Mouse (Mus musculus): ENCODE measurements around the gene Rgs6. TPM values are rescaled to one million over a fixed set of nuclear protein-coding genes. Genes with fewer than 3 reads are reported as not detected.

Gene Rgs6
- polyA plus RNA-seq, 1 experiment from 2014 or later = 0.20 TPM

DNA sequence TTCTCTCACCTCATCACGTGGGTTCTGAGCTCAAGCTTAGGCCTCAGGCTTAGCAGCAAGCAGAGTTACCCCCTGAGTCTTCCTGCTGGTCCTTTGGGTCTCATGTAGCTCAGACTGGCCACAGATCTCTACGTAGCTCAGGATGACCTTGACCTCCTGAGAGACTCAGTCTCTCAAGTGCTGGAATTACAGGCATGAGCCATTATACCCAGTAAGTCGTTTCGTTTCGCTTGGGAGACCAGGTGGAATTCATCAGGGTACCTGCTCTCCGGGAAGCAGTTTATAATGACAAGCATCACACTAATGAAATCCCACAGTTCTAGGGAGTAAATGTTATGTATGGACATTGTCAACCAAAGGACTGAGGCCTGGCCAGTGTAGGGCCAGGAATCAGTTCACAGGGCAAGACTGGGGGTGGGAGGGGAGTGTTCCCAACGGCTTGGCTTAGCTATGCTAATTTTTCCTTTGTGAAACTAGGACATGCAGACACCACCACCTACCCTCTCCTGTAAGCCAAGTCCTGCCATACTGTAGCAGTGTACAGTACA is 670 bp upstream of the Rgs6 start:
- no peak overlapping the region for H3K4me3 ChIP-seq (ENCODE audit: low read depth, low read length)
- 68% methylated on average over 7 of the region's 7 CpGs for WGBS (ENCODE audit: insufficient replicate concordance)
- no peaks in the 10 kb centered on the region for H3K36me3 ChIP-seq (ENCODE audit: control insufficient read depth, insufficient read depth)
- no peak overlapping the region for H3K9ac ChIP-seq (ENCODE audit: low read depth, low read length)
- H3K4me2 ChIP-seq (ENCODE audit: low read depth, low read length) = no peak overlapping the region
- no peaks in the 10 kb centered on the region for H3K4me1 ChIP-seq (ENCODE audit: control insufficient read depth, low read depth, low read length)
- H3K27ac ChIP-seq (ENCODE audit: low read length) = no peak overlapping the region
- no peaks in the 10 kb centered on the region for H3K27me3 ChIP-seq (ENCODE audit: control insufficient read depth, insufficient read depth, low read depth, low read length)
- H3K9me3 ChIP-seq (replicated peaks; ENCODE audit: control insufficient read depth, low read length) = no peaks in the 10 kb centered on the region
- no peak for ATAC-seq (ENCODE audit: low read depth)

DNA sequence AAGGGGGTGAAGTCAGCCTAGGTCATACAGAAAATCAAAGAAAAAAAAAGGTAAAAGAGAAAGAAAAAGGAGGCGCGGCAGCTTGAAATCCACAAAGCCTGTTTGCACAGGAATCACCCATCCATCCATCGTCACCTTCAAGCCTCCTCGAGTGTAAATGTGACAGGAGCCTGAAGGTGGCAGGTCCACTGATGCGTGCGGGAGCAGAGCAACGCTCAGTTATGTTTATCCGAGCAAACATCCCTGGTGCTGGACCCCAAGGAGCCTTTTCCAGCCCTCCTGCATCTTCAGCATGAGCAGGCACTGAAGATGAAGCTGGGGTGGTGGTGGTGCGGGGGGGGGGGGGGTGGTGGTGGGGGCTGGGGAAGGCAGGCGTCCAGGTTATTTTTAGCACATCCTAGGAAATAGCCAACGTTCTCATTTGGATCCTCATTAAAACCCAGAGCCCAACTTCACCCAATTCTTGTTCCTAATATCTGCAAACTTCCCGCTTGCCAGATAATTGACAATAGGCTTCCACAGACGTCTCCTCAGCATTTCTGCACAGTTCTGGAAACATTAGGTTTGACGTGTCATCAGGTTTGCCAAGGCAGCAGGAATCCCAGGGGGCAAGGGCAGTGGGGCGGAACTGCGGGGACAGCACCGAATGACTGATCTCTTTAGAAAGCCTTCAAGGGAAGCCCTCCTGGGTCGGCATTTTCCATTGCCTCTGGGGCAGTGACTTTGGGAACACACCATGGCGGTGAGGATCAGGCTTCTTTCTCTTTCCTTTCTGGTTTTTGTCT is 946 bp downstream of the Rgs6 start:
- Histone ChIP-seq H3K9ac (ENCODE audit: low read depth, low read length) (no peak overlapping the region), H3K36me3 (ENCODE audit: control insufficient read depth, insufficient read depth) (no peaks in the 10 kb centered on the region), H3K4me3 (ENCODE audit: low read depth, low read length) (no peak overlapping the region), H3K27ac (ENCODE audit: low read length) (no peak overlapping the region), H3K27me3 (ENCODE audit: control insufficient read depth, insufficient read depth, low read depth, low read length) (no peaks in the 10 kb centered on the region), H3K9me3 (replicated peaks; ENCODE audit: control insufficient read depth, low read length) (no peaks in the 10 kb centered on the region), H3K4me1 (ENCODE audit: control insufficient read depth, low read depth, low read length) (no peaks in the 10 kb centered on the region), H3K4me2 (ENCODE audit: low read depth, low read length) (no peak overlapping the region)
- WGBS (ENCODE audit: insufficient replicate concordance) = 45% methylated on average over 18 of the region's 19 CpGs
- ATAC-seq (ENCODE audit: low read depth) = no peak

DNA sequence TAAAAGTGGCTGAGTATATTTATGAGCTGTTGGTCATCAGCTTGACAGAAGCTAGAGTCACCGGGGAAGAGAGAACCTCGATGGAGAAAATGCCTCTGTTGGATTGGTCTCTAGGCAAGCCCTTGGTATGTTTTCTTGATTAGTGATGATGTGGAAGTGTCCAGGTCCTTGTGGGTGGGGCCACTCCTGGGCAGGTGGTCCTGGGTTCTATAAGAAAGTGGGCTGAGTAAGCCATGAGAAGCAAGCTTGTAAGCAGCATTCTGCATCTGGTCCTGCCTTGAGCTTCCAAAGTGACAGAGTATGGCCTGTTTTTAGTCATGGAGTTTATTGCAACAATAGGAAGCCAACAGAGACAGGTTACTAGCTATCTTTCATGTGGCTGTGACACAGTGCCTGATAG is 10.9 kb downstream of the Rgs6 start:
- 82% methylated on average over 2 of the region's 2 CpGs for WGBS (ENCODE audit: insufficient replicate concordance)
- Histone ChIP-seq H3K4me1 (ENCODE audit: control insufficient read depth, low read depth, low read length) (no peaks in the 10 kb centered on the region), H3K4me3 (ENCODE audit: low read depth, low read length) (no peak overlapping the region), H3K9ac (ENCODE audit: low read depth, low read length) (no peak overlapping the region), H3K27ac (ENCODE audit: low read length) (no peak overlapping the region), H3K36me3 (ENCODE audit: control insufficient read depth, insufficient read depth) (no peaks in the 10 kb centered on the region), H3K4me2 (ENCODE audit: low read depth, low read length) (no peak overlapping the region), H3K27me3 (ENCODE audit: control insufficient read depth, insufficient read depth, low read depth, low read length) (no peaks in the 10 kb centered on the region), H3K9me3 (replicated peaks; ENCODE audit: control insufficient read depth, low read length) (no peaks in the 10 kb centered on the region)
- ATAC-seq (ENCODE audit: low read depth) = no peak

- Histone ChIP-seq H3K9ac (ENCODE audit: low read depth, low read length) (no peak overlapping the region), H3K27me3 (ENCODE audit: control insufficient read depth, insufficient read depth, low read depth, low read length) (no peaks in the 10 kb centered on the region), H3K9me3 (replicated peaks; ENCODE audit: control insufficient read depth, low read length) (no peaks in the 10 kb centered on the region), H3K4me2 (ENCODE audit: low read depth, low read length) (no peak overlapping the region), H3K4me1 (ENCODE audit: control insufficient read depth, low read depth, low read length) (no peaks in the 10 kb centered on the region), H3K36me3 (ENCODE audit: control insufficient read depth, insufficient read depth) (no peaks in the 10 kb centered on the region), H3K4me3 (ENCODE audit: low read depth, low read length) (no peak overlapping the region), H3K27ac (ENCODE audit: low read length) (no peak overlapping the region)
- 58% methylated on average over 6 of the region's 6 CpGs for WGBS (ENCODE audit: insufficient replicate concordance)
- no peak for ATAC-seq (ENCODE audit: low read depth)
These were observed 12.3 kb downstream of the Rgs6 start for GRCm38 (mm10) chr12:82600406-82600805.

DNA sequence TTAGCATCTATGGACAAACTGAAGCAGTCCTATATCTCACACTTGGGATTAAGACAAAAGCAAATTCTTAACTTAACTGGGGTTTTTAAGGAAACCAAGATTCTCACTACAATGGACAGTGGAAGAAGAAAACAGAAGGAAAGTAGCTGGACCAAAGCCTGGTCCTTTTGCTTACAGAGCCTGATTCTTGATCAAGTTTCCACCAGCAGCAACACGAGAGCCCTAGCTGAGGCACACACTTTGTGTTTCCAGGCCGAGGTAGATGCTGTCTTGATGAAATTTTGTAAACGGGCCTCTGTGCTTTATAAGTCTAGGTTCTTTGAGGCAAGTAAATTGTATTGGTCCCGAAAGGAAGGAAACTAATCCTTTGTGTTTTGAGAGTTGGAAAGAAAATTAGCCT is 14.7 kb downstream of the Rgs6 start:
- no peak overlapping the region for H3K4me3 ChIP-seq (ENCODE audit: low read depth, low read length)
- ATAC-seq (ENCODE audit: low read depth) = no peak

GRCm38 (mm10) chr12:82603308-82603707 is 15.2 kb downstream of the Rgs6 start:
- H3K4me3 ChIP-seq (ENCODE audit: low read depth, low read length) = no peak overlapping the region
- H3K9ac ChIP-seq (ENCODE audit: low read depth, low read length) = no peak overlapping the region
- no peak overlapping the region for H3K4me2 ChIP-seq (ENCODE audit: low read depth, low read length)
- no peak overlapping the region for H3K27ac ChIP-seq (ENCODE audit: low read length)
- H3K4me1 ChIP-seq (ENCODE audit: control insufficient read depth, low read depth, low read length) = no peaks in the 10 kb centered on the region
- no peak for ATAC-seq (ENCODE audit: low read depth)
- 72% methylated on average over 1 of the region's 1 CpGs for WGBS (ENCODE audit: insufficient replicate concordance)
- no peaks in the 10 kb centered on the region for H3K9me3 ChIP-seq (replicated peaks; ENCODE audit: control insufficient read depth, low read length)
- no peaks in the 10 kb centered on the region for H3K27me3 ChIP-seq (ENCODE audit: control insufficient read depth, insufficient read depth, low read depth, low read length)
- no peaks in the 10 kb centered on the region for H3K36me3 ChIP-seq (ENCODE audit: control insufficient read depth, insufficient read depth)

More for the DNA sequence above, 14.7 kb downstream of the Rgs6 start:
- Histone ChIP-seq H3K27me3 (ENCODE audit: control insufficient read depth, insufficient read depth, low read depth, low read length) (no peaks in the 10 kb centered on the region), H3K9ac (ENCODE audit: low read depth, low read length) (no peak overlapping the region), H3K36me3 (ENCODE audit: control insufficient read depth, insufficient read depth) (no peaks in the 10 kb centered on the region), H3K4me2 (ENCODE audit: low read depth, low read length) (no peak overlapping the region), H3K27ac (ENCODE audit: low read length) (no peak overlapping the region), H3K4me1 (ENCODE audit: control insufficient read depth, low read depth, low read length) (no peaks in the 10 kb centered on the region), H3K9me3 (replicated peaks; ENCODE audit: control insufficient read depth, low read length) (no peaks in the 10 kb centered on the region)
- 42% methylated on average over 4 of the region's 4 CpGs for WGBS (ENCODE audit: insufficient replicate concordance)

- Histone ChIP-seq H3K36me3 (ENCODE audit: control insufficient read depth, insufficient read depth) (no peaks in the 10 kb centered on the region), H3K4me2 (ENCODE audit: low read depth, low read length) (no peak overlapping the region), H3K4me1 (ENCODE audit: control insufficient read depth, low read depth, low read length) (no peaks in the 10 kb centered on the region), H3K4me3 (ENCODE audit: low read depth, low read length) (no peak overlapping the region), H3K27ac (ENCODE audit: low read length) (no peak overlapping the region), H3K27me3 (ENCODE audit: control insufficient read depth, insufficient read depth, low read depth, low read length) (no peaks in the 10 kb centered on the region), H3K9ac (ENCODE audit: low read depth, low read length) (no peak overlapping the region), H3K9me3 (replicated peaks; ENCODE audit: control insufficient read depth, low read length) (no peaks in the 10 kb centered on the region)
- ATAC-seq (ENCODE audit: low read depth) = no peak
- WGBS (ENCODE audit: insufficient replicate concordance) = 50% methylated on average over 4 of the region's 4 CpGs
These were observed 15.9 kb downstream of the Rgs6 start for GRCm38 (mm10) chr12:82603979-82604378.

GRCm38 (mm10) chr12:82612769-82613660 is 24.9 kb downstream of the Rgs6 start:
- Histone ChIP-seq H3K27me3 (ENCODE audit: control insufficient read depth, insufficient read depth, low read depth, low read length) (peaks cover 24% of the 10 kb centered on the region), H3K27ac (ENCODE audit: low read length) (no peak overlapping the region), H3K36me3 (ENCODE audit: control insufficient read depth, insufficient read depth) (no peaks in the 10 kb centered on the region), H3K9me3 (replicated peaks; ENCODE audit: control insufficient read depth, low read length) (no peaks in the 10 kb centered on the region), H3K4me3 (ENCODE audit: low read depth, low read length) (no peak overlapping the region), H3K9ac (ENCODE audit: low read depth, low read length) (no peak overlapping the region), H3K4me1 (ENCODE audit: control insufficient read depth, low read depth, low read length) (no peaks in the 10 kb centered on the region), H3K4me2 (ENCODE audit: low read depth, low read length) (no peak overlapping the region)
- ATAC-seq (ENCODE audit: low read depth) = no peak
- 56% methylated on average over 13 of the region's 13 CpGs for WGBS (ENCODE audit: insufficient replicate concordance)

GRCm38 (mm10) chr12:82616486-82616812 is 28.4 kb downstream of the Rgs6 start:
- WGBS (ENCODE audit: insufficient replicate concordance) = 3% methylated on average over 19 of the region's 19 CpGs
- H3K4me3 ChIP-seq (ENCODE audit: low read depth, low read length) = peak overlapping the region; percentile 50
- H3K9me3 ChIP-seq (replicated peaks; ENCODE audit: control insufficient read depth, low read length) = no peaks in the 10 kb centered on the region
- H3K27me3 ChIP-seq (ENCODE audit: control insufficient read depth, insufficient read depth, low read depth, low read length) = peaks cover 35% of the 10 kb centered on the region
- no peak overlapping the region for H3K27ac ChIP-seq (ENCODE audit: low read length)
- H3K9ac ChIP-seq (ENCODE audit: low read depth, low read length) = no peak overlapping the region
- H3K4me1 ChIP-seq (ENCODE audit: control insufficient read depth, low read depth, low read length) = no peaks in the 10 kb centered on the region
- no peaks in the 10 kb centered on the region for H3K36me3 ChIP-seq (ENCODE audit: control insufficient read depth, insufficient read depth)
- ATAC-seq (ENCODE audit: low read depth) = no peak
- H3K4me2 ChIP-seq (ENCODE audit: low read depth, low read length) = peak overlapping the region; percentile 62
